ENCODE assay signal across 24 mouse cellular contexts in genomic region chr1:191154314-191154713, GRCm38 (mm10). TPM values are rescaled to one million over a fixed set of nuclear protein-coding genes. Genes with fewer than 3 reads are reported as not detected.
DNase-seq lines count a peak whose midpoint lies in the region; ATAC-seq and TF ChIP-seq lines count a peak whose summit lies in the region.
"Had no signal": no experiment of that assay in that cellular context is flagged by ENCODE, and none has a peak within 500 bp of the region (broad histone marks: within the 10 kb centered on the region; RNA-seq: fewer than 3 reads in every experiment).

No protein-coding gene starts in this region.

- H3K27me3 ChIP-seq in heart, embryonic 16.5 days (ENCODE audit: control insufficient read depth, insufficient read depth, low read length) = no peaks in the 10 kb centered on the region
- no peaks in the 10 kb centered on the region for H3K27me3 ChIP-seq in liver, embryonic 13.5 days
- no peaks in the 10 kb centered on the region for H3K27me3 ChIP-seq in Patski
- no peaks in the 10 kb centered on the region for H3K27me3 ChIP-seq in limb, embryonic 10.5 days (ENCODE audit: low read depth, poor library complexity, severe bottlenecking)
- no peaks in the 10 kb centered on the region for H3K27me3 ChIP-seq in midbrain, postnatal 0 days (ENCODE audit: insufficient read depth, low read length)
- H3K27me3 ChIP-seq: embryonic facial prominence, embryonic 12.5 days; hindbrain, embryonic 15.5 days; neural tube, embryonic 13.5 days; stomach, embryonic 15.5 days had no signal

- H3K4me2 ChIP-seq in heart, embryonic 16.5 days (ENCODE audit: low read depth, low read length) = no peak overlapping the region
- no peak overlapping the region for H3K4me2 ChIP-seq in liver, embryonic 13.5 days
- no peak overlapping the region for H3K4me2 ChIP-seq in midbrain, postnatal 0 days (ENCODE audit: low read depth, low read length, poor library complexity, severe bottlenecking)
- H3K4me2 ChIP-seq: embryonic facial prominence, embryonic 12.5 days; hindbrain, embryonic 15.5 days; neural tube, embryonic 13.5 days; stomach, embryonic 15.5 days had no signal

- H3K27ac ChIP-seq in heart, embryonic 16.5 days (ENCODE audit: low read length) = peak overlapping the region; percentile 74
- H3K27ac ChIP-seq in liver, embryonic 13.5 days = peak overlapping the region; percentile 66
- peak overlapping the region; percentile 31; the same call in 1 of the 2 replicates for H3K27ac ChIP-seq in limb, embryonic 10.5 days
- H3K27ac ChIP-seq in midbrain, postnatal 0 days (ENCODE audit: low read depth, low read length) = no peak overlapping the region
- H3K27ac ChIP-seq: embryonic facial prominence, embryonic 12.5 days; hindbrain, embryonic 15.5 days; layer of hippocampus, adult 2 months; midbrain, embryonic 10.5 days; neural tube, embryonic 13.5 days; stomach, embryonic 15.5 days had no signal

- H3K36me3 ChIP-seq in heart, embryonic 16.5 days (ENCODE audit: control insufficient read depth, insufficient read depth) = no peaks in the 10 kb centered on the region
- H3K36me3 ChIP-seq in liver, embryonic 13.5 days = no peaks in the 10 kb centered on the region
- no peaks in the 10 kb centered on the region for H3K36me3 ChIP-seq in limb, embryonic 10.5 days
- H3K36me3 ChIP-seq in midbrain, postnatal 0 days (ENCODE audit: insufficient read depth, low read length) = no peaks in the 10 kb centered on the region
- H3K36me3 ChIP-seq: embryonic facial prominence, embryonic 12.5 days; hindbrain, embryonic 15.5 days; midbrain, embryonic 10.5 days; neural tube, embryonic 13.5 days; stomach, embryonic 15.5 days had no signal

- POLR2A ChIA-PET in Patski (lab: Charles Lee) = interaction anchor here (1.1 kb wide), 1 partner anchor 25 kb away, joined by 3 read pairs; no protein-coding TSS in a partner anchor

- H3K4me1 ChIP-seq in heart, embryonic 16.5 days (ENCODE audit: control insufficient read depth, insufficient read depth, low read length) = peaks cover 9% of the 10 kb centered on the region; the same call in 1 of the 2 replicates
- no peaks in the 10 kb centered on the region for H3K4me1 ChIP-seq in liver, embryonic 13.5 days (replicated peaks)
- peaks cover 10% of the 10 kb centered on the region; the same call in 1 of the 2 replicates for H3K4me1 ChIP-seq in limb, embryonic 10.5 days
- H3K4me1 ChIP-seq in midbrain, postnatal 0 days (ENCODE audit: insufficient read depth, low read length) = no peaks in the 10 kb centered on the region
- H3K4me1 ChIP-seq: embryonic facial prominence, embryonic 12.5 days; hindbrain, embryonic 15.5 days; midbrain, embryonic 10.5 days; neural tube, embryonic 13.5 days; stomach, embryonic 15.5 days had no signal

- no peak for TF ChIP-seq CTCF in Patski (IDR thresholded peaks at IDR 0.05)
- no peak for TF ChIP-seq CTCF in midbrain, postnatal 0 days (IDR thresholded peaks at IDR 0.05)

- peak; percentile 63 for ATAC-seq in heart, embryonic 16.5 days (replicated peaks; ENCODE audit: extremely low read depth, insufficient read depth, low FRiP score)
- ATAC-seq in liver, embryonic 13.5 days (ENCODE audit: low read depth) = no peak
- ATAC-seq in Patski = peak; percentile 82
- no peak for ATAC-seq in midbrain, postnatal 0 days (ENCODE audit: low FRiP score)
- ATAC-seq: forebrain, embryonic 16.5 days had no signal

- DNase-seq in heart, adult 18-20 months = no peak
- DNase-seq in liver, embryonic 13.5 days = no peak
- no peak for DNase-seq in liver
- DNase-seq in Patski (ENCODE audit: low read depth, low spot score) = peak; percentile 81
- no peak for DNase-seq in limb, embryonic 10.5 days (ENCODE audit: low spot score)
- DNase-seq in midbrain, postnatal 0 days (ENCODE audit: low spot score) = no peak
- DNase-seq: cerebellum, adult 9-10 months; kidney, adult 18-20 months; left cerebral cortex, postnatal 4 days; lung, postnatal 10 days; right cerebral cortex, postnatal 14 days had no signal

- CTCF ChIA-PET in Patski (lab: Charles Lee) = interaction anchor here (0.9 to 2.0 kb wide), 8 partner anchors 11 to 123 kb away, joined by 3 to 11 read pairs (median 3); no protein-coding TSS in a partner anchor

- in situ Hi-C loops in Patski (cut with MboI; ENCODE audit: low pct_unique_long_range_greater_than_20kb) = no loop called here

- WGBS in heart, embryonic 16.5 days = 26% methylated on average over 3 of the region's 3 CpGs
- WGBS in liver, embryonic 13.5 days (ENCODE audit: insufficient replicate concordance) = 24% methylated on average over 3 of the region's 3 CpGs
- WGBS in limb, embryonic 10.5 days = 63% methylated on average over 3 of the region's 3 CpGs
- 69% methylated on average over 3 of the region's 3 CpGs for WGBS in midbrain, postnatal 0 days

- peaks cover 9% of the 10 kb centered on the region for H3K9me3 ChIP-seq in heart, embryonic 16.5 days (replicated peaks; ENCODE audit: control insufficient read depth, low read length)
- peaks cover 7% of the 10 kb centered on the region for H3K9me3 ChIP-seq in liver, embryonic 13.5 days (replicated peaks)
- peaks cover 4% of the 10 kb centered on the region for H3K9me3 ChIP-seq in limb, embryonic 10.5 days (replicated peaks)
- no peaks in the 10 kb centered on the region for H3K9me3 ChIP-seq in midbrain, postnatal 0 days (ENCODE audit: low read length)
- H3K9me3 ChIP-seq: hindbrain, embryonic 15.5 days; stomach, embryonic 15.5 days had no signal

- no peak overlapping the region for H3K9ac ChIP-seq in heart, embryonic 16.5 days (ENCODE audit: low read length)
- H3K9ac ChIP-seq in liver, embryonic 13.5 days = no peak overlapping the region
- H3K9ac ChIP-seq in midbrain, postnatal 0 days (replicated peaks; ENCODE audit: low read length, poor library complexity, severe bottlenecking) = no peak overlapping the region
- H3K9ac ChIP-seq: embryonic facial prominence, embryonic 12.5 days; hindbrain, embryonic 15.5 days; neural tube, embryonic 13.5 days; stomach, embryonic 15.5 days had no signal

- H3K4me3 ChIP-seq in heart, embryonic 16.5 days (ENCODE audit: low read length) = no peak overlapping the region
- H3K4me3 ChIP-seq in liver, embryonic 13.5 days (replicated peaks) = no peak overlapping the region
- H3K4me3 ChIP-seq in limb, embryonic 10.5 days = no peak overlapping the region
- H3K4me3 ChIP-seq in midbrain, postnatal 0 days (ENCODE audit: low read depth, low read length) = no peak overlapping the region
- H3K4me3 ChIP-seq: embryonic facial prominence, embryonic 12.5 days; hindbrain, embryonic 15.5 days; layer of hippocampus, adult 2 months; midbrain, embryonic 10.5 days; neural tube, embryonic 13.5 days; stomach, embryonic 15.5 days had no signal

RNA-seq across cellular contexts. Expression of gene Fam71a, which starts 10.3 kb away (rescaled TPM):
- polyA plus RNA-seq in heart, embryonic 16.5 days (2015; fragmentation: Nextera tagmentation; extraction: Ambion mirVana) = not detected in 2 replicates
- not detected for total RNA-seq in heart, adult 18-20 months (2021)
- polyA plus RNA-seq in liver, embryonic 13.5 days (2015; fragmentation: Nextera tagmentation; extraction: Ambion mirVana) = not detected in 2 replicates
- polyA plus RNA-seq in Patski (2021) = 0.08 TPM
- not detected in 2 replicates for polyA plus RNA-seq in limb, embryonic 10.5 days (2016; fragmentation: Nextera tagmentation; extraction: Ambion mirVana)
- total RNA-seq in midbrain, postnatal 0 days (2014; rRNA removed) = not detected in 2 replicates
- polyA plus RNA-seq in midbrain, postnatal 0 days (2015; fragmentation: Nextera tagmentation; extraction: Ambion mirVana) = not detected in 2 replicates
- total RNA-seq: ES-E14; gastrocnemius, postnatal 4 days; layer of hippocampus, adult 2 months; left cerebral cortex, postnatal 4 days had no signal
- polyA plus RNA-seq: cortical plate, adult 2 months; embryonic facial prominence, embryonic 12.5 days; forebrain, embryonic 16.5 days; hindbrain, embryonic 15.5 days; midbrain, embryonic 10.5 days; neural tube, embryonic 13.5 days; spleen, adult 2 months; stomach, embryonic 15.5 days; thymus, postnatal 0 days had no signal

RNA-seq across cellular contexts. Expression of gene Batf3, which starts 56.7 kb away (rescaled TPM):
- 2.2 and 2.8 TPM in 2 replicates for polyA plus RNA-seq in heart, embryonic 16.5 days (2015; fragmentation: Nextera tagmentation; extraction: Ambion mirVana)
- total RNA-seq in heart, adult 18-20 months (2021) = under 1 TPM; 0.25 to 0.93 TPM
- 2.6 and 3.1 TPM in 2 replicates for polyA plus RNA-seq in liver, embryonic 13.5 days (2015; fragmentation: Nextera tagmentation; extraction: Ambion mirVana)
- 2.9 TPM for polyA plus RNA-seq in Patski (2021)
- polyA plus RNA-seq in limb, embryonic 10.5 days (2016; fragmentation: Nextera tagmentation; extraction: Ambion mirVana) = 8.1 and 11.1 TPM in 2 replicates
- 1.3 and 4.9 TPM in 2 replicates for total RNA-seq in midbrain, postnatal 0 days (2014; rRNA removed)
- polyA plus RNA-seq in midbrain, postnatal 0 days (2015; fragmentation: Nextera tagmentation; extraction: Ambion mirVana) = 1.3 and 1.6 TPM in 2 replicates

Comparison
In these comparisons a context has a peak if more than half of its experiments do, and no peak if none do; other contexts are left out.
1. ATAC-seq: peak in heart, embryonic 16.5 days (single experiment) and Patski (single experiment); none in liver, embryonic 13.5 days (single experiment) and midbrain, postnatal 0 days (single experiment).